Mouse (Mus musculus) adrenal gland, adult (tissue): ENCODE measurements at regions not wholly inside any gene's neighbourhood (a gene's known extent, or its start where the extent isn't known, plus 50 kb on each side); places are given as distances from the start of the nearest gene placed in this dataset.

Experiments
- DNase-seq, 2 experiments: peaks; one replicate each; pipeline ENCODE4 v3.0.0; 2022 to 2023; ENCODE audit warnings: low spot score in 1 of 2; ENCODE audit not compliant: inconsistent age in 2 of 2

DNA sequence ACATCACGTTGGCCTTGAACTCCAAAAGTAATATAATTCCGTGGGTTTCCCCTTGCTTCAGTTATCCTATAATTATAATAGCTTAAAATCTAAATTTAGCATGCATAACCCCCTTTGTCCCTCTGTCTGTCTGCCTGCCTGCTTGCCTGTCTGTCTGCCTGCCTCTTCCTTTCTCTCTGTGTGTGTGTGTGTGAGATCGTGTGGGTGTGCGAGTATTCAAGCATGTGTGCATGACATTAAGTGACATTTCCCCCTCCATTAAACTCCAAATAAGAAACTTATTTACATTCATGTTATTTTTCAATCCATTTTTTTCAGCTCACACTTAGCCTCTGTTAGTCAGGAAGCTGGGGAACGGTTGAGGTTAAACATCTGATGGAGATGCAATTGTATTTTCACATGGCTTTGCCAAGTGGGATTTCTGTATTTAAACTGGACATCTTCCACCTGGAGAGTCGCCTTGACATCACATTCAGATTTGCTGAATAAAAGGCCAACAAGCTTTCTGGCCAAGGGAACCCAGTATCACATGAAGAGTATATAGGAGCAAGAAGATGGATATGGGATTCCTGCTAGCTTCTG, 130.8 kb upstream of the Map3k1 start:
- DNase-seq, result no peak

DNA sequence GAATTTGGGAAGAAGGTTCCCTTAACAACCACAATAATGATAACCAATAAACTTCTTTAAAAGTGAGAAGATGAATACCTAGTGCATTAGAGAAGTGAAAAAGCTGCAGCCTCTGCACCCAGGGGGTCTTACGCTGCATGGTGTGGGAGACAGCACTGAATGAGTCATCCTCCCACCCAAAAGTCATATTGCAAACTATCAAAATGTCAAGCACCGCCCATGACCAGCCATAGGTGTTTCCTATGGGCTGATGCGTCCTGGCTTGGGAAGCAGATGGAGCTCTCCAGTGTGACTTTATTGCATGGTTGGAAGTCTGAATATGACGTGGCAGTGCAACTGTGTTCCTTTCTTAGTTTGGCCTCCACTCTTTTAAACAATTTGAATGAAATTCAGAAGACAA, 131.5 kb upstream of the Map3k1 start:
- DNase-seq, result no peak

GRCm38 (mm10) chr13:111940796-111941513, 132.2 kb upstream of the Map3k1 start:
- no peak for DNase-seq

DNA sequence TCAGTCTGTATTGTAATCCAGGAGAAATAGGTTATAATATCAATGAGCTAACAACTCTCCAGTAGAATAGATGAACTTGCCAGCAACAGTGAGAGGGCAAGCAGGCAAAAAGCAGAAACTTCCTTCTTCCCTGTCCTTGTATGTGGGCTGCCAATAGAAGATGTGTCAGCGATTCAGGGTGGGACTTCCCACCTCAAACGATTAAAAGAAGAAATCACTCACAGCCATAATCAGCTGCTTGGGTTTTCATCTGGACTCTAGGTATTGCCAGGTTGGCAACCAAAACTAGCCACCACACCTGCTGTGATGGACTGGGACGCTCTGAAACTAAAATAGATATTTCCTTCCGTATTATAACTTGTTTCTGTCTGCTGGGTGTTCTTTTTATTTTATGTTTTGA, 133.2 kb upstream of the Map3k1 start:
- DNase-seq, result no peak

GRCm38 (mm10) chr13:111943392-111944088, 134.7 kb upstream of the Map3k1 start:
- DNase-seq, result peak; percentile 46 to 74

DNA sequence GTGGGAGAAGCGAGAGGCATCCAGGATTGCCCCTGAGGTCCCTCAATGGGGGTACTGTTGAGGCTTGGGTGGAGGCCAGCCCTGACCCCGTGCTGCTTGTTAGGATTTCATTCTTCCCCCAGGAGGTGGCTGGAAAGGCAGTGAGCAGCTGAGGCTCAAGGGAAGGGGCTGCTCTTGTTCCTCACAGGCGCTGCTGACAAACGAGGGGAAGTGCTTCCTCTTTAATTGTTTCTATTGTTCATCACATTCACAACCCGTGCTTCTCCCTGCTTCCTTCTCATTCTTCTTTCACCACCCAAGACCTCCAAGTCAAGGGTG, 135.3 kb upstream of the Map3k1 start:
- DNase-seq, result no peak

GRCm38 (mm10) chr13:111946271-111946670, 137.5 kb upstream of the Map3k1 start:
- no peak for DNase-seq

DNA sequence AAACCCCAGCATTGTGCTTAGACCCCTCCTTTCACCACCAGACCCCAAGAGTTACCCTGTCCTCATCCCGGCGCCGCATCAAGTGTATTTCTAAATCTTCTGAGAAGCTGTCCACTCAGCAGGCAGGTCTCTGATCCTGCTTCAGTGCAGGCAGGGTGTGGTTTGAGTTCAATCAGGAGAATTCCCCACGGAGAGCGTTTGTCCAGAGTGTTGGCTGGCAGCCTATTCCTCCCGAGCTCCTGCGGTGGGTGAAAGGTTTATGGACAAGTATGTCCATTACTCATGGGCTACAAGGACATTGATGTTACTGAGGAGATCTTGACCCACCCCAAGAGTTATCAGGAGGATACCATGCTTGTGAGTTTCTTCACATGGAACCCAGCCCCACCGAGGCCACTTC, 138.0 kb upstream of the Map3k1 start:
- peak; percentile 73 to 87 for DNase-seq

DNA sequence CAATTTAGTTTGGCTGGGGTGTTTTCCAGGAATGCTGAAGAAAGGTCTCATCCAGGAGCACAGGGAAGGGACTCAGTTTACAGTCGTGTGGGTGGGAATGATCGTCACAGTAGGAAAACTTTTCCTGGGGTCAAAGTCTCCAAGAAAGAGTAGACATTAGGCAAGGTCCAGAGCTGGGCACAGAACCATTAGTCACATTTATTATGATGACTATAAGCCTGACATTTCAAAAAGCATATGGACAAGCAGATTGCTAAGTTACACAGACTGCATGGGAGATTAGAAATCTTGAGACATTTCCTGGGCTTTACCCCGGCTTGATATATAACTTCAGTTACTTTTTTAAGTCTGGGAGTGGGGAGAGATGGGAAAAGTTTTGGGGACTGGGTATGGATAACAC, 139.6 kb upstream of the Map3k1 start:
- DNase-seq, result no peak

GRCm38 (mm10) chr13:111950042-111950441, 141.2 kb upstream of the Map3k1 start:
- DNase-seq, result no peak

- no peak for DNase-seq
Measured at GRCm38 (mm10) chr13:111953860-111954519, 145.2 kb upstream of the Map3k1 start.

DNA sequence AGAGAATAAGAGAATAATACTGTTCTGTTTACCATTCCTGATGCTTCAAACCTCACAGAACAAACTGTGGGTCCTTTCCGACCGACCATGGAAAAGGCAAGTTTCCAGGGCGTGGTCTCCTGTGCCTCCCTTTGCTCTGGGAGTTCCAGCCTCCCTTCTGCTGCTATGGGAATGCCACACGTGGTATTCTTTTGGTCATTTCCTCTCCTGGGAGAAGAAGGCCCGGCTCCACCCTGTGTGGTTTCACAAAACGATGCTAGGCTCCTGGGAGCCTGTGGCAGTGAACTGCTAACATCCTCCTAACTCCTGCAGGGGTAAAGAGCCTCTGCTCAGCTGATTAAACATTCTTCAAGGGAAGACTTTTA, 145.7 kb upstream of the Map3k1 start:
- peak in 1 of 2 experiments; percentile 59 for DNase-seq

DNA sequence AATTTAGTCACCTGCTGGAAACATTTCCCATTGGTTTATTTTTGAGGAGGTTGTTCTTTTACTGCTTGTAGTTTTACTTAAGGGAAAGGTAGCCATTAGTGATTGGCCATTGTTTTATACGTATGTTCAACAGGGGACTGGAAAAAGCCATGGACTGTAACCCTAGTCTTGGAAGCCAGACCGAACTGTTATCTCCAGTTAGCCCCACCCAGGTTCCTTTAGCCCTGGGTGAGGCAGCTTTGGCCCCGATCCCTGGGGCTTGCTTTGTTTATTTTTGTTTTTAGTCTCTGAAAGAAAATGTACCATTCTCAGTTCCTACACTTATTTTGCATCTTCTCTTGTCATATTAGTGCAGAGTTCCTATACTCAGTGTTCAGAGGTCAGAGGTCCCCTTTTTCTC, 148.3 kb upstream of the Map3k1 start:
- no peak for DNase-seq

- no peak for DNase-seq
Measured at GRCm38 (mm10) chr13:111957674-111958273, 149.0 kb upstream of the Map3k1 start.

- DNase-seq, result no peak
Measured at GRCm38 (mm10) chr13:111958421-111958820, 149.6 kb upstream of the Map3k1 start.

DNA sequence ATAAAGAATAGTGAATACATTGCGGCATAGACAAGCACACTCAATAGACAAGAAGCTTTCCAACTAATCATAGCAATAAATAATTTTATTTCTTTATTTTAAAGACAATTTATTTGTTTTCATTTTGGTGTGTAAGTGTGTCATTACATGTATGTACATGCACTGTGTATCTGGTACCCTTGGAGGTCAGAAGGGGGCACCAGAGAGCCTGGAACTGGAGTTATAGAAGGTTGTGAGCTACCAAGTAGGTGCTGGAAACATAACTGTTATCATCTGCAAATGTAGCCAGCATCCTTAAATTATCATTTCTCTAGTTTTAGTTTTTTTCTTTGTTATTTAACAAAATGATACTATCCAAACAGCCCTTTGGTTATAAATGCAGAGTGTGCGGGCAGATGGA, 151.2 kb upstream of the Map3k1 start:
- DNase-seq, result no peak

GRCm38 (mm10) chr13:111961423-111961822, 152.6 kb upstream of the Map3k1 start:
- no peak for DNase-seq

DNA sequence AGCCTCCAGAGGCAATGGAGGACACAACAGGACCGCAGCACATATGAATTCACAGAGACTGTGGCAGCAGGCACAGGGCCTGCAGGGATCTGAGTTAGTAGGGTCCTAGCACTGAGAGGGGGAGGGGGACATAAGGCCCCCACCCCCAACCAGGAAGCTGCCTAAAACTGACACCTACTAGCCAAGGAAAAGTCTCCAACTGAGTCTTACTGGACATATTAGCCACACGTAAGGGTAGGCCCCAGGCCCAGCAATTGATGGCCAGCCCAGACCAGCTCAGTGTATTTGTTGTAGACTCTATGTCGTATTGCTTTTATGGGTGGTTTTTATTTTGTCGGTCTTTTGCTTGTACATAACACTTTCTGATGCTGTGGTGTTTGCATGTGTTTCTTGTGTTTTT, 153.4 kb upstream of the Map3k1 start:
- DNase-seq, result no peak

DNA sequence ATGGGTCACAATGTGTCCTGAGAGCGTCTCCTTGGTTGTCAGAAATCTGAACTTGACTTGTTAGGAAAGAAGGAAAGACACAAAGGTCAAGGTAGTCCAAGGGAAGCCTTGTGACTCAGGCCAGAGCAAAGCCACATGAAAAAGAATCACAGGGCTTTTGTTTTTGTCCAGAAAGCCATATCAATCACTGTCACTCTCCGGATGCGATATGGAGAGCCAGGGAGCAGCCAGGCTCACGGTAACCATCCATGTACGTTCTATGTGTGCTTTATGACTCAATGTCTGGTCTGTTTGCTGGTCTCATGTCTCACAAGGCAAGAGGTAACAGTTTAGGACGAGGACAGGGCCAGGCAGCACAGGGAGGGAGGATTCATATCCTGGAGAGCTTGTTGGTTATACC, 157.3 kb upstream of the Map3k1 start:
- DNase-seq, result peak; percentile 77 to 89

DNA sequence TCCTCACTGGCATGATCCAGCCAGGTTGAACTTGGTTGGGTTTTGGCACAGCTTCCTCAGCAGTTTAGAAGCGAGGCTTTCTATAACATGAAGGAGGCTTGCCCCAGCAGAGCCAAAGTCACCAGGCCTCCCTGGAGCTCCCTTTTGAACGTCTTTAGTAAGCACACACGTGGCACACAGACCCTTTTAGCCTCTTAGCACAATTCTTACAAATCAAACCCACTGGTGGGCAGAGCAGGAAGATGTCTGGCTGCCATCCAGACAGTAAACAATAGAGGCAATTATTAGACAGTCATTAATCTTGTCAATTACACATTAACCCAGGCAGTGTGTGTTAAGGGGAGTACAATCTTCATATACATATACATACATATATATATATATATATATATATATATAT, 157.8 kb upstream of the Map3k1 start:
- no peak for DNase-seq

DNA sequence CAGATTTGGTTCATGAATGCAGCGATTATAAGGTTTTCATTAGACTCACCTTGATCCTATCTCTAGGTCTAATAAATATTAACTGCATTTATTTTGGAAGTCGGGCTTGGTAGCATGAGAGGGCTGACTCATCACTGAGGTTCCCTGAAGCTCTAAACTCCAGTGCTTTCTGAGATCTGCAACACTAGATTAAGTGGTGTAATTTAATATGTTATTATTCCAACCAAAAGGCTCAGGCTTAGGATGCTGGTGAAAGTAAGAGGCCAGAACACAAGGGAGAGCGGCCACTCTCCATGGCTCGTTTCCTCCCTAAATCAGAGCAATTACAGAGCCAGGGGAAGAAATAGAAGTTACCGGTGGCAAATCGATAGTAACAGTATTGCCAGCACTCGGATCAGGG, 159.4 kb upstream of the Map3k1 start:
- DNase-seq, result no peak

- no peak for DNase-seq
Measured at GRCm38 (mm10) chr13:111974282-111974681, 165.5 kb upstream of the Map3k1 start.
